8 mouse cellular contexts compared by ENCODE assay signal in genomic region chr1:82316111-82316745, GRCm38 (mm10). TPM values are rescaled to one million over a fixed set of nuclear protein-coding genes. Genes with fewer than 3 reads are reported as not detected.
DNase-seq lines count a peak whose midpoint lies in the region; ATAC-seq lines count a peak whose summit lies in the region.

Rhbdd1 (plus strand) TSS chr1:82316452.

- peak within 1 kb of the TSS; percentile 97 for H3K27ac ChIP-seq in forebrain, embryonic 14.5 days (ENCODE audit: low read depth, low read length)
- H3K27ac ChIP-seq in neural tube, embryonic 15.5 days (replicated peaks), result peak within 1 kb of the TSS; percentile 97

- 6% methylated on average over 47 of the region's 47 CpGs for WGBS in forebrain, embryonic 14.5 days
- 3% methylated on average over 47 of the region's 47 CpGs for WGBS in neural tube, embryonic 15.5 days

- intact Hi-C loops in heart, postnatal 14 days (cut with DNase I), result no loop called here

- H3K4me3 ChIP-seq in forebrain, embryonic 14.5 days (ENCODE audit: low read depth, low read length), result peak within 1 kb of the TSS; percentile 87
- H3K4me3 ChIP-seq in neural tube, embryonic 15.5 days (replicated peaks), result peak within 1 kb of the TSS; percentile 84

- H3K4me2 ChIP-seq in forebrain, embryonic 14.5 days (ENCODE audit: low read length), result peak within 1 kb of the TSS; percentile 58
- H3K4me2 ChIP-seq in neural tube, embryonic 15.5 days, result peak within 1 kb of the TSS; percentile 73

- no peaks in the 10 kb centered on the region for H3K27me3 ChIP-seq in forebrain, embryonic 14.5 days (replicated peaks; ENCODE audit: control insufficient read depth, insufficient read depth, low read length)
- H3K27me3 ChIP-seq in neural tube, embryonic 15.5 days (replicated peaks), result no peaks in the 10 kb centered on the region

- peaks cover 24% of the 10 kb centered on the region for H3K4me1 ChIP-seq in forebrain, embryonic 14.5 days (ENCODE audit: control insufficient read depth, insufficient read depth, low read length)
- H3K4me1 ChIP-seq in neural tube, embryonic 15.5 days, result peaks cover 26% of the 10 kb centered on the region

- H3K36me3 ChIP-seq in forebrain, embryonic 14.5 days (ENCODE audit: control insufficient read depth, insufficient read depth, low read length), result no peaks in the 10 kb centered on the region
- H3K36me3 ChIP-seq in neural tube, embryonic 15.5 days, result no peaks in the 10 kb centered on the region

- DNase-seq in ES-CJ7 (ENCODE audit: low read depth, low spot score), result peak; percentile 99
- DNase-seq in cerebellum, adult 11 months, result peak; percentile 97
- DNase-seq in forebrain, embryonic 14.5 days (ENCODE audit: low spot score), result peak; percentile 99
- peak; percentile 96 to 98 for DNase-seq in heart, postnatal 14 days
- DNase-seq in layer of hippocampus, adult 11-12 months (ENCODE audit: low spot score), result peak; percentile 98
- DNase-seq in lung, adult 18-20 months, result peak; percentile 97
- DNase-seq in testis, postnatal 14 days (ENCODE audit: low spot score), result peak; percentile 96

- peak within 1 kb of the TSS; percentile 94 for H3K9ac ChIP-seq in forebrain, embryonic 14.5 days (ENCODE audit: low read length)
- H3K9ac ChIP-seq in neural tube, embryonic 15.5 days (replicated peaks), result peak within 1 kb of the TSS; percentile 87

- peak; percentile 97 for ATAC-seq in forebrain, embryonic 14.5 days
- ATAC-seq in neural tube, embryonic 15.5 days (ENCODE audit: low FRiP score), result peak; percentile 98

- H3K9me3 ChIP-seq in forebrain, embryonic 14.5 days (replicated peaks; ENCODE audit: control insufficient read depth, low read length), result no peaks in the 10 kb centered on the region
- no peaks in the 10 kb centered on the region for H3K9me3 ChIP-seq in neural tube, embryonic 15.5 days (replicated peaks)

RNA-seq across cellular contexts. Expression of gene Rhbdd1, which starts in this region (rescaled TPM):
- 4.0 and 4.2 TPM in 2 replicates for polyA plus RNA-seq in forebrain, embryonic 14.5 days (2014; fragmentation: Nextera tagmentation; extraction: Ambion mirVana)
- total RNA-seq in heart, postnatal 14 days (2021), result 10 to 100 TPM; 10.1 to 11.5 TPM
- polyA plus RNA-seq in neural tube, embryonic 15.5 days (2015; fragmentation: Nextera tagmentation; extraction: Ambion mirVana), result 4.1 and 4.7 TPM in 2 replicates

Comparison
In these comparisons a context has a peak if more than half of its experiments do, and no peak if none do; other contexts are left out.
1. Peak in every context shown above with its lines: DNase-seq, ATAC-seq, H3K4me3 ChIP-seq and H3K27ac ChIP-seq.